Comparison of ENCODE assay signal across 11 mouse cellular contexts in genomic region chr8:120344583-120344982, GRCm38 (mm10).
DNase-seq lines count a peak whose midpoint lies in the region; ATAC-seq lines count a peak whose summit lies in the region.
"Had no signal": no experiment of that assay in that cellular context is flagged by ENCODE, and none has a peak within 500 bp of the region (broad histone marks: within the 10 kb centered on the region; RNA-seq: fewer than 3 reads in every experiment).

No protein-coding gene starts in this region.

- H3K4me2 ChIP-seq in neural tube, embryonic 11.5 days (ENCODE audit: low read depth), result no peak overlapping the region

- DNase-seq in neural tube, embryonic 11.5 days (ENCODE audit: low spot score), result no peak
- DNase-seq in neural tube, embryonic 10.5 days (ENCODE audit: extremely low spot score, low spot score), result no peak
- no peak for DNase-seq in midbrain, embryonic 10.5 days (ENCODE audit: low spot score)
- DNase-seq in embryo, embryonic 10.5 days (ENCODE audit: low spot score), result no peak
- DNase-seq in left cerebral cortex, postnatal 14 days (ENCODE audit: low spot score in 2 of 2), result no peak
- DNase-seq: heart, postnatal 10 days; kidney, postnatal 10 days; layer of hippocampus, postnatal 36 days had no signal

- H3K4me3 ChIP-seq in neural tube, embryonic 11.5 days (ENCODE audit: low read depth, low read length), result no peak overlapping the region
- H3K4me3 ChIP-seq in midbrain, embryonic 10.5 days, result no peak overlapping the region
- H3K4me3 ChIP-seq: liver, embryonic 13.5 days had no signal

- WGBS in neural tube, embryonic 11.5 days, result 37% methylated on average over 13 of the region's 13 CpGs
- WGBS in midbrain, embryonic 10.5 days, result 27% methylated on average over 13 of the region's 13 CpGs

- H3K27me3 ChIP-seq in neural tube, embryonic 11.5 days (ENCODE audit: control insufficient read depth, insufficient read depth, low read length), result no peaks in the 10 kb centered on the region
- peaks cover 64% of the 10 kb centered on the region for H3K27me3 ChIP-seq in midbrain, embryonic 10.5 days (ENCODE audit: low read depth, poor library complexity, severe bottlenecking)

- H3K9ac ChIP-seq in neural tube, embryonic 11.5 days (ENCODE audit: low read length), result no peak overlapping the region

- H3K9me3 ChIP-seq in neural tube, embryonic 11.5 days (ENCODE audit: control insufficient read depth, low read length), result no peaks in the 10 kb centered on the region
- H3K9me3 ChIP-seq in midbrain, embryonic 10.5 days (replicated peaks), result no peaks in the 10 kb centered on the region
- H3K9me3 ChIP-seq: liver, embryonic 13.5 days had no signal

- peak overlapping the region; percentile 69 for H3K27ac ChIP-seq in neural tube, embryonic 11.5 days (ENCODE audit: low read depth, low read length)
- H3K27ac ChIP-seq in midbrain, embryonic 10.5 days (replicated peaks), result peak overlapping the region; percentile 73

- H3K4me1 ChIP-seq in neural tube, embryonic 11.5 days (ENCODE audit: control insufficient read depth, insufficient read depth, low read length), result peaks cover 44% of the 10 kb centered on the region
- peaks cover 100% of the 10 kb centered on the region for H3K4me1 ChIP-seq in midbrain, embryonic 10.5 days

- no peak for ATAC-seq in neural tube, embryonic 11.5 days (ENCODE audit: insufficient read depth, low FRiP score, low TSS enrichment)
- 0 out of 2 replicates have a peak, but pooled peaks have one; percentile 8 for ATAC-seq in granulocyte monocyte progenitor cell, adult 5-6 weeks (replicated peaks; ENCODE audit: poor library complexity, severe bottlenecking)
- no peak for ATAC-seq in erythroblast, adult 5-6 weeks (replicated peaks; ENCODE audit: low FRiP score, poor library complexity, severe bottlenecking)

- intact Hi-C loops in left cerebral cortex, postnatal 14 days (cut with DNase I), result no loop called here

- H3K36me3 ChIP-seq in neural tube, embryonic 11.5 days (ENCODE audit: control insufficient read depth, insufficient read depth, low read length), result no peaks in the 10 kb centered on the region
- no peaks in the 10 kb centered on the region for H3K36me3 ChIP-seq in midbrain, embryonic 10.5 days
- H3K36me3 ChIP-seq: liver, embryonic 13.5 days had no signal
